Mouse (Mus musculus): ENCODE results near the gene Eml6. TPM values are rescaled to one million over a fixed set of nuclear protein-coding genes. Genes with fewer than 3 reads are reported as not detected.

Gene Eml6
- total and polyA plus RNA-seq, 3 experiments: 2.0 to 3.9 (median 2.5) TPM

DNA sequence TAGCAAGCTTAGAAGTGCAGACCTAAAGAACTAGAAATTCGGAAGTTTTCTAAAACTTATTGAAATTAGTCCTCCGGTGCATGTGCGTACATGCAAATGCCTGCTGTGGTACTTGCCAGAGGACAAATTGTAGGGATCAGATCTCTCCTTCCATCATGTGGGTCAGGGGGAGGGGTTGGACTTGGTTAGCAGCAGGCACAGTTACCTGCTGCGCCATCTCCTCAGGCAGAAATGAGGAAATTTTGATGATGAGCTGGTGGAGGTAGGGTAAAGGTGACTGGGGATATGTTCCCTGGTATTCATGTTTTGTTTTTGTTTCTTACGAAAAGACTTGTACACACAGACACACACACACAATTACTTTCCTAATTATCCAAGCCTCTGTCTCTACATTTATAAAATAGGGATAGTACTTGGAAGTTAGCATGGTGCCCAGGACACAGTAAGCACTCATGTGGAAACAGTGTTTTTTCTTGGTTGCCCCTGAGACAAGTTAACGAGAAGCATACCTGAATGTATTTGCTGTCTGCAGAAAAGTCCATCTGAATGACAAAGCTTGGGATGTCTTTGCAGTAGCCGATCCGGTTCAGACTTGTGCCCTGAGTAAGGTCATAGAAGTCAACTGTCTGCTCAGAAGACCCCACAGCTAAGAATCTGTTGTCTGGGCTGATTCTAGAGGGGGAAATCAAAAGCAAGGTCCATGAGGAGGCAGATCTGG lies 276.9 kb downstream of the Eml6 start:
- DNase-seq: no peak

- no peak for DNase-seq
Observed at GRCm38 (mm10) chr11:29747881-29748280, 278.0 kb downstream of the Eml6 start.

- DNase-seq: no peak
Observed at GRCm38 (mm10) chr11:29747365-29747764, 278.5 kb downstream of the Eml6 start.

- no peak for DNase-seq
Observed at GRCm38 (mm10) chr11:29746203-29746602, 279.6 kb downstream of the Eml6 start.

GRCm38 (mm10) chr11:29745513-29745912 lies 280.3 kb downstream of the Eml6 start:
- no peak for DNase-seq

- DNase-seq: no peak
Observed at GRCm38 (mm10) chr11:29744760-29745430, 280.9 kb downstream of the Eml6 start.

- DNase-seq: no peak
Observed at GRCm38 (mm10) chr11:29739752-29740151, 286.1 kb downstream of the Eml6 start.

DNA sequence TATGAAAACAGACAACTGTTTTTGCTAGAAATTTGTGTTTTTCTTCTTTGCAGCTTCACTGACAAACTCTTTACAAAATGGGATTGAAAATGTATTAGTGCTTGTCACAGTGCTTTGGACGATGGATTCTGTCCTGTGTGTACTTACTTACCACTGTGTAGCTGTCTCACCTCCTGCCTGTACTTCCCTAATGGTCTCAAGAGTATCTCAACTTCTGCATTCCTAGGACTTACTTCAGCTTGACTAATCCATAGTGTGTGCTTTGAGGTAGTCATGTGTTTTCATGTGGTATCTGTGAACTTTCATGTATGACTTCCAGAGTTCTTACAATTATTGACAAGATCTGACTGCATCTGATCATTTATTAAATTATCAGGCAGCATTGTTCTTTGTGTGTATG lies 297.9 kb downstream of the Eml6 start:
- DNase-seq: no peak

DNA sequence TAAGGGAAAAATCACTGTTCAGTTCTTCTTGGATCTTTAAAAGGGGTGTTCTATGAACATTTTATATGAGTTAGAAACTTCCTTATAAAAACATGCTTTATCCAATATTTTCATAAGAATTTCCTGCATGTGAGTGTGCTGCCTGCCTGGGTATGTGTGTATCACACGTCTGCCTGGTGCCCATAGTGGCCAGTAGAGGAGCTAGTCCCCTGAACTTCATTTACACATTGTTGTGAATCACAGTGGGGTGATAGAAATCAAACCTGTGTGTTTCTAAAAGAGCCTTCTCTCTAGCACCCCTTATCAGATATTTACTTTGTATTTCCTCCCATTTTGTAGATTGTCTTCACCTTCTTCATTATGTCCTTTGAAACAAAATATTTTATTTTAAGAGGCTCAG lies 300.2 kb downstream of the Eml6 start:
- DNase-seq: no peak

- no peak for DNase-seq
Observed at GRCm38 (mm10) chr11:29725167-29725566, 300.7 kb downstream of the Eml6 start.

- no peak for DNase-seq
Observed at GRCm38 (mm10) chr11:29724213-29724612, 301.6 kb downstream of the Eml6 start.

GRCm38 (mm10) chr11:29719597-29719996 lies 306.2 kb downstream of the Eml6 start:
- DNase-seq: no peak

DNA sequence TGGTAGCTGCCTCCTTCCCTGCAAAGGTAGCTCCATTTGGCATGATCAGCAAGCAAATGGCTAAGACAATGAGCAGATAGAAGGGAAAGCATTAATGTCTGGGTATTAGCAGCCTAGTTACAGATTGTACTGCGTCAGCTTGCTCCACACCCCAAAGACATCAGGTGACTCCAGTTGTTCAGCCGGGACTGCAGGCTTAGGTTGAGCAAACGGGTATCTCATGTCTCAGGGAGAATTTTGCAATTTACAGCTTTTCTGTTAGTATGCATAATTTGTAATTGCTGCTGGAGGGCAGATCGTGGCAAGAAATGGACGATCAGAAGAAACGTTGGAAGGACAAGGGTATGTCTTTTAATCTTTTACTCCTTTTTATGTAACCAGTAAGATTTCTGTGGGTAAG lies 307.3 kb downstream of the Eml6 start:
- peak; percentile 45 for DNase-seq

- no peak for DNase-seq
Observed at GRCm38 (mm10) chr11:29715499-29715898, 310.3 kb downstream of the Eml6 start.

GRCm38 (mm10) chr11:29714789-29715188 lies 311.0 kb downstream of the Eml6 start:
- DNase-seq: no peak

DNA sequence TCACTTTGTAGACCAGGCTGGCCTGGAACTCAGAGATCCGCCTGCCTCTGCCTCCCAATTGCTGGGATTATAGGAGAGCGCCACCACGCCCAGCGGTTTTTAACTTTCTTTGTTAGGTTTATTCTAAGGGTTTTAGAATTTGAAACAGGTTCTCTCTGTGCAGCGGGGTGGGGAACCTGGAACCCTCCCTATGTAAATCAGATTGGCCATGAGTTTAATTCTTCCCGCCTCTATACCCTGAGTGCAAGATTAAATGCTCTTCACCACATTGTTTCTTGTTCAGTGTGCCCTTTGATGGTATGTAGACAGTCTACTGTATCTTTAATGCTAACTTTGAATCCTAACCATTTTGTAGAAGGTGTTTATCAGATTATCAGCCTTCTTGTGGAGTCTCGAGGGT lies 311.7 kb downstream of the Eml6 start:
- DNase-seq: no peak

- DNase-seq: no peak
Observed at GRCm38 (mm10) chr11:29709512-29709911, 316.3 kb downstream of the Eml6 start.

DNA sequence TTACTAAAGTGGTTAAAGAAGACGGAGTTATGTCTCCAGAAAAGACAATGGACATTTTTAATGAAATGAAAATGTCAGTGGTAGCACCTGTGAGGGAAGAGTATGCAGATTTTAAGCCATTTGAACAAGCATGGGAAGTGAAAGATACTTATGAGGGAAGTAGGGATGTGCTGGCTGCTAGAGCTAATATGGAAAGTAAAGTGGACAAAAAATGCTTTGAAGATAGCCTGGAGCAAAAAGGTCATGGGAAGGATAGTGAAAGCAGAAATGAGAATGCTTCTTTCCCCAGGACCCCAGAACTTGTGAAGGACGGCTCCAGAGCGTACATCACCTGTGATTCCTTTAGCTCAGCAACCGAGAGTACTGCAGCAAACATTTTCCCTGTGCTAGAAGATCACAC lies 319.0 kb downstream of the Eml6 start:
- DNase-seq: no peak

- no peak for DNase-seq
Observed at GRCm38 (mm10) chr11:29705263-29705662, 320.6 kb downstream of the Eml6 start.

DNA sequence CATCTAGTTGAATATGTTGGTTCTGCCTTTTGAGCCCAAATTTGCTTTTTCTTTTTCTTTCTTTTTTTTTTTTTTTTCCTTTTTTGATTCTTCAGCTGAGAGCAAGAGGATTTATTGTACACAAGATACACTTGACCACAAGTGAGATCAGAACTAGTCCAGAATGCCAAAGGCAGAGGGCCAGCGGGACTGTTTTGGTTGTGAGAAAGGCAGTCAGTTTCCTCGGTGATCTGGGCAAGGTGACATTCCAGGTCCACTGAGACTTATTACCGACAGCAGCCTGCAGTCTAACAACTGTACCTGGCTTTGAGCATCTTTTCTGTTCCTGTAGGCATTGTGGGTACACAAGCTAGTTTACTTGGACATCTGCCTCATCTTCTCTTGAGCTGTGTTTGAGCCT lies 323.1 kb downstream of the Eml6 start:
- no peak for DNase-seq

- no peak for DNase-seq
Observed at GRCm38 (mm10) chr11:29694754-29695153, 331.1 kb downstream of the Eml6 start.

- peak; percentile 93 for DNase-seq
Observed at GRCm38 (mm10) chr11:29693576-29694410, 332.0 kb downstream of the Eml6 start.
